Mouse (Mus musculus) cerebellum, adult 9-11 months (tissue): ENCODE measurements around the gene Apopt1.
A peak's percentile ranks its signal among the peaks of the same experiment; 100 is the strongest.

Experiments used
- DNase-seq: peaks from one replicate; pipeline ENCODE4 v3.0.0; 2022

The Apopt1 gene

GRCm38 (mm10) chr12:111682003-111682402, 31.1 kb upstream of the Apopt1 start:
- DNase-seq, result no peak

GRCm38 (mm10) chr12:111682806-111683205, 30.3 kb upstream of the Apopt1 start:
- DNase-seq, result no peak

- DNase-seq, result peak; percentile 46
Observed at GRCm38 (mm10) chr12:111686390-111686789, 26.7 kb upstream of the Apopt1 start.

- DNase-seq, result peak; percentile 87
Observed at GRCm38 (mm10) chr12:111687350-111688068, 25.6 kb upstream of the Apopt1 start.

GRCm38 (mm10) chr12:111688069-111688428, 25.0 kb upstream of the Apopt1 start:
- DNase-seq, result peak; percentile 67

- DNase-seq, result peak; percentile 64
Observed at GRCm38 (mm10) chr12:111689426-111689825, 23.6 kb upstream of the Apopt1 start.

- peak; percentile 58 for DNase-seq
Observed at GRCm38 (mm10) chr12:111691346-111691872, 21.7 kb upstream of the Apopt1 start.

GRCm38 (mm10) chr12:111692899-111693298, 20.2 kb upstream of the Apopt1 start:
- peak; percentile 48 for DNase-seq

- DNase-seq, result peak; percentile 81
Observed at GRCm38 (mm10) chr12:111693341-111694270, 19.5 kb upstream of the Apopt1 start.

- DNase-seq, result no peak
Observed at GRCm38 (mm10) chr12:111694271-111694781, 18.7 kb upstream of the Apopt1 start.

- DNase-seq, result peak; percentile 69
Observed at GRCm38 (mm10) chr12:111694880-111695804, 17.9 kb upstream of the Apopt1 start.

- DNase-seq, result peak; percentile 93
Observed at GRCm38 (mm10) chr12:111696239-111696638, 16.8 kb upstream of the Apopt1 start.

- no peak for DNase-seq
Observed at GRCm38 (mm10) chr12:111697708-111698107, 15.4 kb upstream of the Apopt1 start.

GRCm38 (mm10) chr12:111698346-111698913, 14.6 kb upstream of the Apopt1 start:
- peak; percentile 87 for DNase-seq

GRCm38 (mm10) chr12:111699542-111699941, 13.5 kb upstream of the Apopt1 start:
- no peak for DNase-seq

GRCm38 (mm10) chr12:111700920-111701458, 12.1 kb upstream of the Apopt1 start:
- DNase-seq, result no peak

GRCm38 (mm10) chr12:111703301-111703700, 9.8 kb upstream of the Apopt1 start:
- DNase-seq, result no peak

- DNase-seq, result no peak
Observed at GRCm38 (mm10) chr12:111704609-111705008, 8.5 kb upstream of the Apopt1 start.

GRCm38 (mm10) chr12:111705186-111705973, 7.7 kb upstream of the Apopt1 start:
- DNase-seq, result no peak

- DNase-seq, result no peak
Observed at GRCm38 (mm10) chr12:111708181-111708580, 4.9 kb upstream of the Apopt1 start.

- no peak for DNase-seq
Observed at GRCm38 (mm10) chr12:111710091-111710490, 3.0 kb upstream of the Apopt1 start.
